Mouse (Mus musculus): ENCODE data around the gene Hoxc6. TPM values are rescaled to one million over a fixed set of nuclear protein-coding genes. Genes with fewer than 3 reads are reported as not detected.

Hoxc6 gene
- total and polyA plus RNA-seq, 2 experiments from 2014 or later = not detected

- Histone ChIP-seq H3K27me3 (ENCODE audit: insufficient read depth, low read length) (peaks cover 99% of the 10 kb centered on the region), H3K4me3 (ENCODE audit: low read depth, low read length) (no peak overlapping the region), H3K9me3 (ENCODE audit: low read length) (0 out of 2 replicates have a peak, but pooled peaks cover 3% of the 10 kb centered on the region), H3K4me1 (ENCODE audit: insufficient read depth) (no peaks in the 10 kb centered on the region), H3K36me3 (ENCODE audit: insufficient read depth) (no peaks in the 10 kb centered on the region), H3K4me2 (ENCODE audit: low read depth) (no peak overlapping the region), H3K27ac (ENCODE audit: low read depth, low read length) (no peak overlapping the region), H3K9ac (no peak overlapping the region)
- no peak for DNase-seq
- WGBS = 2% methylated on average over 5 of the region's 5 CpGs
- TF ChIP-seq CTCF (IDR thresholded peaks at IDR 0.05; ENCODE audit: low read depth) = no peak
- ATAC-seq = no peak
Observed at GRCm38 (mm10) chr15:103005797-103006196, 7.7 kb downstream of the Hoxc6 start.

DNA sequence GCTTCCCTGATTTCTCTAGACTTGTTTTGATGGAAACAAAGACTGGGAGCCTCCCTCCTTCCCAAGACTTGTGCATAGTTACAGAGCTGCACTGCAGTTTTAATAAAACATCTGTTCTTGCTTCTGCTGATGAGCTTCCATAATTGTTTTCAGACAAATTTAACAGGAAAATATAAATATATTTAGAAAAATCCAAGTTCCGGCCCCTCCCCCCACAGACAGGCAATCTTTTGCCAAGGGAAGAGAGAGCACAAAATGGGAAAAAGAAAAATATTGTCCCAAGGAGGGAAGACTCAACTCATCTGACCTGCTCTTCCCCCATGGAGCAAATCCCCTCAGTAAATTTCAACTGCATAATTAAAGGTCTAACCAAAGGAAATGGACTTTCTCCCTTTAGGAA, 8.3 kb downstream of the Hoxc6 start:
- ATAC-seq = no peak
- no peak overlapping the region for H3K4me3 ChIP-seq (ENCODE audit: low read depth, low read length)
- peaks cover 98% of the 10 kb centered on the region for H3K27me3 ChIP-seq (ENCODE audit: insufficient read depth, low read length)
- 17% methylated on average over 1 of the region's 1 CpGs for WGBS
- no peaks in the 10 kb centered on the region for H3K4me1 ChIP-seq (ENCODE audit: insufficient read depth)
- no peak overlapping the region for H3K4me2 ChIP-seq (ENCODE audit: low read depth)
- H3K9ac ChIP-seq = no peak overlapping the region
- H3K9me3 ChIP-seq (ENCODE audit: low read length) = 0 out of 2 replicates have a peak, but pooled peaks cover 3% of the 10 kb centered on the region
- H3K27ac ChIP-seq (ENCODE audit: low read depth, low read length) = no peak overlapping the region
- TF ChIP-seq CTCF (IDR thresholded peaks at IDR 0.05; ENCODE audit: low read depth) = no peak
- no peaks in the 10 kb centered on the region for H3K36me3 ChIP-seq (ENCODE audit: insufficient read depth)
- DNase-seq = no peak

GRCm38 (mm10) chr15:103009265-103010111, 11.4 kb downstream of the Hoxc6 start:
- TF ChIP-seq CTCF (IDR thresholded peaks at IDR 0.05; ENCODE audit: low read depth) = no peak
- no peak overlapping the region for H3K4me3 ChIP-seq (ENCODE audit: low read depth, low read length)
- H3K36me3 ChIP-seq (ENCODE audit: insufficient read depth) = no peaks in the 10 kb centered on the region
- 1% methylated on average over 27 of the region's 27 CpGs for WGBS
- H3K27me3 ChIP-seq (ENCODE audit: insufficient read depth, low read length) = peaks cover 97% of the 10 kb centered on the region
- H3K27ac ChIP-seq (ENCODE audit: low read depth, low read length) = no peak overlapping the region
- DNase-seq (no peak), ATAC-seq (no peak)
- 0 out of 2 replicates have a peak, but pooled peaks cover 3% of the 10 kb centered on the region for H3K9me3 ChIP-seq (ENCODE audit: low read length)
- H3K9ac ChIP-seq = no peak overlapping the region
- H3K4me2 ChIP-seq (ENCODE audit: low read depth) = no peak overlapping the region
- H3K4me1 ChIP-seq (ENCODE audit: insufficient read depth) = no peaks in the 10 kb centered on the region

- no peak overlapping the region for H3K27ac ChIP-seq (ENCODE audit: low read depth, low read length)
- DNase-seq = no peak
- 4% methylated on average over 31 of the region's 31 CpGs for WGBS
- ATAC-seq = no peak
- no peak overlapping the region for H3K4me3 ChIP-seq (ENCODE audit: low read depth, low read length)
- 0 out of 2 replicates have a peak, but pooled peaks cover 3% of the 10 kb centered on the region for H3K9me3 ChIP-seq (ENCODE audit: low read length)
- no peaks in the 10 kb centered on the region for H3K4me1 ChIP-seq (ENCODE audit: insufficient read depth)
- H3K4me2 ChIP-seq (ENCODE audit: low read depth) = no peak overlapping the region
- H3K27me3 ChIP-seq (ENCODE audit: insufficient read depth, low read length) = peaks cover 97% of the 10 kb centered on the region
- no peaks in the 10 kb centered on the region for H3K36me3 ChIP-seq (ENCODE audit: insufficient read depth)
- no peak overlapping the region for H3K9ac ChIP-seq
- TF ChIP-seq CTCF (IDR thresholded peaks at IDR 0.05; ENCODE audit: low read depth) = no peak
Observed at GRCm38 (mm10) chr15:103010112-103010846, 12.2 kb downstream of the Hoxc6 start.

- no peak overlapping the region for H3K9ac ChIP-seq
- TF ChIP-seq CTCF (IDR thresholded peaks at IDR 0.05; ENCODE audit: low read depth) = no peak
Observed at GRCm38 (mm10) chr15:103010847-103011555, 12.9 kb downstream of the Hoxc6 start.

DNA sequence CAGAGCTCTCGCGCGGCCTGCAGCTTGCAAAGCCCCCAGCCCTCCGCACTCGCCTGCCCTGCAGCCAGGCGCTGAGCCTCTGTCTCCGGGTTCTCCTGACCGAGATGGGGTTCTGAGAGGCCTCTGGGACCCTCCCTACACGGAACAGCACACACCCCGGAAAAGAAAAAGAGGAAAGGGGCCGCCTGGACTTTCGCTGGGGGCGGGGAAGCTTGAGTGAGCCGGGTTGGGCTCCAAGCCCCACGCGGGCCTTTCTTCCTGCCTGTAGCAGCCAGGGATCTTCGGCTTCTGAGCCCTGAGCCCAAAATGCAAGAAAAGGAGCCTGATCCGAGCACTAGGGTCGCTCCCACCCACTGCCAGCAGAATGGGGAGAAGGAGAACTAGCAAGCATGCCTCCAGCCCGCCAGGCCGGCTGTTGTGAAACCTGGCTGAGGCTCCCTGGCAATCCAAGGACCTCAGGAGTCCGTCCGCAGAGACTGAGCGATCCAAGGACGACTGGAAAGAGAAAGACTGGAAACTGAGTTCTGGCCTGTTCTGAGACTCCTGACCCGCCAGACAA, 13.9 kb downstream of the Hoxc6 start:
- no peak for ATAC-seq

More at GRCm38 (mm10) chr15:103010847-103011555, 12.9 kb downstream of the Hoxc6 start:
- Histone ChIP-seq H3K36me3 (ENCODE audit: insufficient read depth) (no peaks in the 10 kb centered on the region), H3K27me3 (ENCODE audit: insufficient read depth, low read length) (peaks cover 97% of the 10 kb centered on the region), H3K27ac (ENCODE audit: low read depth, low read length) (no peak overlapping the region), H3K4me3 (ENCODE audit: low read depth, low read length) (no peak overlapping the region), H3K9me3 (ENCODE audit: low read length) (0 out of 2 replicates have a peak, but pooled peaks cover 3% of the 10 kb centered on the region), H3K4me1 (ENCODE audit: insufficient read depth) (no peaks in the 10 kb centered on the region), H3K4me2 (ENCODE audit: low read depth) (no peak overlapping the region)
- ATAC-seq = no peak
- no peak for DNase-seq
- 4% methylated on average over 28 of the region's 28 CpGs for WGBS

More for the DNA sequence above, 13.9 kb downstream of the Hoxc6 start:
- no peak overlapping the region for H3K27ac ChIP-seq (ENCODE audit: low read depth, low read length)
- H3K27me3 ChIP-seq (ENCODE audit: insufficient read depth, low read length) = peaks cover 97% of the 10 kb centered on the region
- H3K4me2 ChIP-seq (ENCODE audit: low read depth) = no peak overlapping the region
- H3K4me1 ChIP-seq (ENCODE audit: insufficient read depth) = no peaks in the 10 kb centered on the region
- no peak for TF ChIP-seq CTCF (IDR thresholded peaks at IDR 0.05; ENCODE audit: low read depth)
- no peak overlapping the region for H3K9ac ChIP-seq
- H3K9me3 ChIP-seq (ENCODE audit: low read length) = 0 out of 2 replicates have a peak, but pooled peaks cover 3% of the 10 kb centered on the region
- no peaks in the 10 kb centered on the region for H3K36me3 ChIP-seq (ENCODE audit: insufficient read depth)
- no peak overlapping the region for H3K4me3 ChIP-seq (ENCODE audit: low read depth, low read length)
- WGBS = 3% methylated on average over 26 of the region's 26 CpGs
- DNase-seq = no peak

All from forebrain, postnatal 0 days (tissue).